Comparison of ENCODE assay signal across 9 mouse cellular contexts in the genomic region with DNA sequence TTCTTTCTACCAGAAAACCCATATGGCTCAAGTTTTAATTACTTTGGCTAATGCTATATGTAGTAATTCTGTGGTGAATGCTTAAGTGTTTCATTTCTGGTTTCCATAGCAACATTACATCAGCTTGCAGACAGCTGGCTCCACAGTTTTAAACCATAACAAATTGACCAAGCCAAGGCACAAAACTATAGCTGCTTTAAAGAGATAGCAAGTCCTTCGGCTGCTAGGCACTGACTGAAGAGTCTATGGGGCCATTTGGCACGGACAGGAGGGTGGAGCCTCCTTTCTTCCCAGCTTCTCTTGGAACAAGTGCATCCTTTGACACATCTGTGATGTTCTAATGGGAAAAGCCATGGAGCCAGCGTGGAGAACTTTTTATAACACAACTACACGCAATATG.
DNase-seq lines count a peak whose midpoint lies in the region; ATAC-seq and TF ChIP-seq lines count a peak whose summit lies in the region.
"Had no signal": no experiment of that assay in that cellular context is flagged by ENCODE, and none has a peak within 500 bp of the region (broad histone marks: within the 10 kb centered on the region; RNA-seq: fewer than 3 reads in every experiment).

No protein-coding gene starts in this region.

- no peak for TF ChIP-seq EP300 in lung, postnatal 0 days (IDR thresholded peaks at IDR 0.05)

- no peak overlapping the region for H3K4me3 ChIP-seq in forebrain, embryonic 13.5 days
- no peak overlapping the region for H3K4me3 ChIP-seq in forebrain, embryonic 11.5 days (ENCODE audit: low read depth, low read length)
- H3K4me3 ChIP-seq in heart, embryonic 16.5 days (ENCODE audit: low read length) = peak overlapping the region; percentile 15; the same call in 1 of the 2 replicates
- no peak overlapping the region for H3K4me3 ChIP-seq in lung, postnatal 0 days (ENCODE audit: low read depth, low read length)

- no peaks in the 10 kb centered on the region for H3K9me3 ChIP-seq in forebrain, embryonic 13.5 days (replicated peaks)
- H3K9me3 ChIP-seq in forebrain, embryonic 11.5 days (ENCODE audit: control insufficient read depth, low read length) = no peaks in the 10 kb centered on the region
- H3K9me3 ChIP-seq in heart, embryonic 16.5 days (replicated peaks; ENCODE audit: control insufficient read depth, low read length) = no peaks in the 10 kb centered on the region
- H3K9me3 ChIP-seq in lung, postnatal 0 days (ENCODE audit: low read length) = no peaks in the 10 kb centered on the region

- no peak for DNase-seq in forebrain, embryonic 11.5 days (ENCODE audit: low spot score)
- DNase-seq in lung, postnatal 0 days (ENCODE audit: low spot score) = peak; percentile 91
- peak; percentile 69 for DNase-seq in skeletal muscle tissue, adult 2 months (ENCODE audit: low read depth, low spot score)
- DNase-seq in natural killer cell, adult 2 months (ENCODE audit: low spot score in 2 of 2) = no peak
- no peak for DNase-seq in liver

- no peaks in the 10 kb centered on the region for H3K36me3 ChIP-seq in forebrain, embryonic 13.5 days (ENCODE audit: poor library complexity, severe bottlenecking)
- no peaks in the 10 kb centered on the region for H3K36me3 ChIP-seq in forebrain, embryonic 11.5 days (ENCODE audit: control insufficient read depth, insufficient read depth, low read length)
- H3K36me3 ChIP-seq in heart, embryonic 16.5 days (ENCODE audit: control insufficient read depth, insufficient read depth) = no peaks in the 10 kb centered on the region
- H3K36me3 ChIP-seq in lung, postnatal 0 days (ENCODE audit: insufficient read depth, low read length) = no peaks in the 10 kb centered on the region

- H3K4me1 ChIP-seq in forebrain, embryonic 13.5 days = peaks cover 49% of the 10 kb centered on the region
- peaks cover 17% of the 10 kb centered on the region; the same call in 1 of the 2 replicates for H3K4me1 ChIP-seq in forebrain, embryonic 11.5 days (replicated peaks; ENCODE audit: control insufficient read depth, insufficient read depth, low read length)
- peaks cover 20% of the 10 kb centered on the region for H3K4me1 ChIP-seq in heart, embryonic 16.5 days (ENCODE audit: control insufficient read depth, insufficient read depth, low read length)
- H3K4me1 ChIP-seq in lung, postnatal 0 days (ENCODE audit: insufficient read depth, low read depth, low read length) = no peaks in the 10 kb centered on the region; the same call in 1 of the 2 replicates

- H3K4me2 ChIP-seq in forebrain, embryonic 13.5 days = peak overlapping the region; percentile 6; the same call in 1 of the 2 replicates
- no peak overlapping the region for H3K4me2 ChIP-seq in forebrain, embryonic 11.5 days (ENCODE audit: low read depth, low read length, severe bottlenecking)
- H3K4me2 ChIP-seq in heart, embryonic 16.5 days (ENCODE audit: low read depth, low read length) = peak overlapping the region; percentile 68
- peak overlapping the region; percentile 33 for H3K4me2 ChIP-seq in lung, postnatal 0 days (replicated peaks; ENCODE audit: low read depth, low read length)

- no peaks in the 10 kb centered on the region for H3K27me3 ChIP-seq in forebrain, embryonic 13.5 days
- no peaks in the 10 kb centered on the region for H3K27me3 ChIP-seq in forebrain, embryonic 11.5 days (ENCODE audit: control insufficient read depth, insufficient read depth, low read length)
- H3K27me3 ChIP-seq in heart, embryonic 16.5 days (ENCODE audit: control insufficient read depth, insufficient read depth, low read length) = no peaks in the 10 kb centered on the region
- no peaks in the 10 kb centered on the region for H3K27me3 ChIP-seq in lung, postnatal 0 days (replicated peaks; ENCODE audit: insufficient read depth, low read length)

- no peak overlapping the region for H3K27ac ChIP-seq in forebrain, embryonic 13.5 days
- H3K27ac ChIP-seq in forebrain, embryonic 11.5 days (ENCODE audit: low read depth, low read length) = no peak overlapping the region
- 0 out of 2 replicates have a peak overlapping the region, but pooled peaks have one; percentile 7 for H3K27ac ChIP-seq in heart, embryonic 16.5 days (ENCODE audit: low read length)
- H3K27ac ChIP-seq in lung, postnatal 0 days (ENCODE audit: low read length) = no peak overlapping the region
- H3K27ac ChIP-seq: liver, embryonic 14.5 days had no signal

- TF ChIP-seq CTCF in lung, postnatal 0 days (IDR thresholded peaks at IDR 0.05) = no peak

- peak; percentile 55 for ATAC-seq in forebrain, embryonic 13.5 days
- ATAC-seq in forebrain, embryonic 11.5 days (replicated peaks; ENCODE audit: low FRiP score) = no peak; the same call in 1 of the 2 replicates
- ATAC-seq in common myeloid progenitor, adult 5-6 weeks (replicated peaks; ENCODE audit: low read depth, poor library complexity, severe bottlenecking) = peak; percentile 62
- peak; percentile 33; the same call in 1 of the 2 replicates for ATAC-seq in heart, embryonic 16.5 days (replicated peaks; ENCODE audit: extremely low read depth, insufficient read depth, low FRiP score)
- ATAC-seq in lung, postnatal 0 days = peak; percentile 60

- no peak overlapping the region for H3K9ac ChIP-seq in forebrain, embryonic 13.5 days
- H3K9ac ChIP-seq in forebrain, embryonic 11.5 days (ENCODE audit: low read length) = no peak overlapping the region
- H3K9ac ChIP-seq in heart, embryonic 16.5 days (ENCODE audit: low read length) = no peak overlapping the region
- H3K9ac ChIP-seq in lung, postnatal 0 days (replicated peaks; ENCODE audit: low read depth) = no peak overlapping the region
- H3K9ac ChIP-seq: liver, embryonic 14.5 days had no signal

- WGBS in forebrain, embryonic 13.5 days = 21% methylated on average over 4 of the region's 4 CpGs
- 27% methylated on average over 4 of the region's 4 CpGs for WGBS in forebrain, embryonic 11.5 days
- WGBS in heart, embryonic 16.5 days = 44% methylated on average over 4 of the region's 4 CpGs
- WGBS in lung, postnatal 0 days = 27% methylated on average over 4 of the region's 4 CpGs

Comparison
In these comparisons a context has a peak if more than half of its experiments do, and no peak if none do; other contexts are left out.
1. DNase-seq: peak in lung, postnatal 0 days (single experiment) and skeletal muscle tissue, adult 2 months (single experiment); none in forebrain, embryonic 11.5 days (single experiment), natural killer cell, adult 2 months (0 of 2) and liver (single experiment).